Mouse (Mus musculus) splenic B cell, adult 2 months (primary cell): ENCODE data around the gene Rpl28.
A peak's percentile ranks its signal among the peaks of the same experiment; 100 is the strongest.
"Not testable (repeated sequence)": the region's sequence is repeated elsewhere in the genome, so short reads cannot be mapped to it uniquely, and the experiment has no call there.

Experiments used
- DNase-seq: peaks from one replicate; pipeline ENCODE4 v3.0.0-alpha.2; 2011; ENCODE audit warnings: low read depth, low spot score
- H3K27me3 ChIP-seq: 2 replicates; pipeline ENCODE4 v1.6.1; 2012; ENCODE audit warnings: mild to moderate bottlenecking, low read length, moderate library complexity, mixed read lengths; ENCODE audit not compliant: control insufficient read depth, poor library complexity, insufficient read depth, severe bottlenecking
- H3K36me3 ChIP-seq: 2 replicates; pipeline ENCODE4 v1.6.1; 2012; ENCODE audit warnings: mild to moderate bottlenecking, low read length, moderate library complexity, mixed read lengths; ENCODE audit not compliant: control insufficient read depth, poor library complexity, insufficient read depth, severe bottlenecking

Rpl28 gene

GRCm38 (mm10) chr7:4806716-4807115 is 14.0 kb downstream of the Rpl28 start:
- DNase-seq = peak; percentile 80
- H3K36me3 ChIP-seq = peaks cover 13% of the 10 kb centered on the region
- no peaks in the 10 kb centered on the region for H3K27me3 ChIP-seq

- peaks cover 11% of the 10 kb centered on the region for H3K36me3 ChIP-seq
- H3K27me3 ChIP-seq, DNase-seq: not testable (repeated sequence)
These were observed 18.5 kb downstream of the Rpl28 start for GRCm38 (mm10) chr7:4811131-4811530.

- no peaks in the 10 kb centered on the region for H3K27me3 ChIP-seq
- peak; percentile 51 for DNase-seq
- H3K36me3 ChIP-seq = peaks cover 11% of the 10 kb centered on the region
These were observed 19.2 kb downstream of the Rpl28 start for GRCm38 (mm10) chr7:4811842-4812302.

- Histone ChIP-seq H3K36me3 (peaks cover 8% of the 10 kb centered on the region), H3K27me3 (no peaks in the 10 kb centered on the region)
- DNase-seq = peak; percentile 99
These were observed 19.8 kb downstream of the Rpl28 start, which contains the start of gene Ube2s for GRCm38 (mm10) chr7:4812303-4813104. Gene Ube2s (minus strand): TSS chr7:4812590.

- peaks cover 6% of the 10 kb centered on the region; the same call in 1 of the 2 replicates for H3K36me3 ChIP-seq
- H3K27me3 ChIP-seq = no peaks in the 10 kb centered on the region
- DNase-seq = no peak
These were observed 20.6 kb downstream of the Rpl28 start for GRCm38 (mm10) chr7:4813105-4813791.

GRCm38 (mm10) chr7:4816559-4816958 is 23.9 kb downstream of the Rpl28 start:
- no peak for DNase-seq
- Histone ChIP-seq H3K27me3 (no peaks in the 10 kb centered on the region), H3K36me3 (no peaks in the 10 kb centered on the region)

- not testable (repeated sequence) for H3K36me3 ChIP-seq, DNase-seq, H3K27me3 ChIP-seq
These were observed 28.3 kb downstream of the Rpl28 start for GRCm38 (mm10) chr7:4820925-4821324.

- no peak for DNase-seq
These were observed 29.0 kb downstream of the Rpl28 start for GRCm38 (mm10) chr7:4821690-4822089.

GRCm38 (mm10) chr7:4822162-4822907 is 29.7 kb downstream of the Rpl28 start:
- no peak for DNase-seq
- no peaks in the 10 kb centered on the region for H3K27me3 ChIP-seq
- no peaks in the 10 kb centered on the region for H3K36me3 ChIP-seq

More at GRCm38 (mm10) chr7:4821690-4822089, 29.0 kb downstream of the Rpl28 start:
- Histone ChIP-seq H3K27me3 (no peaks in the 10 kb centered on the region), H3K36me3 (no peaks in the 10 kb centered on the region)

GRCm38 (mm10) chr7:4825365-4825764 is 32.7 kb downstream of the Rpl28 start:
- Histone ChIP-seq H3K27me3 (no peaks in the 10 kb centered on the region), H3K36me3 (no peaks in the 10 kb centered on the region)
- no peak for DNase-seq

- Histone ChIP-seq H3K36me3 (no peaks in the 10 kb centered on the region), H3K27me3 (no peaks in the 10 kb centered on the region)
- no peak for DNase-seq
These were observed 37.8 kb downstream of the Rpl28 start for GRCm38 (mm10) chr7:4830476-4830875.

GRCm38 (mm10) chr7:4835631-4836327 is 43.1 kb downstream of the Rpl28 start:
- no peak for DNase-seq
- Histone ChIP-seq H3K27me3 (peaks cover 2% of the 10 kb centered on the region; the same call in 1 of the 2 replicates), H3K36me3 (no peaks in the 10 kb centered on the region)

- DNase-seq = peak; percentile 73
- Histone ChIP-seq H3K36me3 (no peaks in the 10 kb centered on the region), H3K27me3 (peaks cover 2% of the 10 kb centered on the region; the same call in 1 of the 2 replicates)
These were observed 43.7 kb downstream of the Rpl28 start for GRCm38 (mm10) chr7:4836351-4836792.

- H3K27me3 ChIP-seq = peaks cover 2% of the 10 kb centered on the region; the same call in 1 of the 2 replicates
- DNase-seq = no peak
- H3K36me3 ChIP-seq = no peaks in the 10 kb centered on the region
These were observed 45.0 kb downstream of the Rpl28 start for GRCm38 (mm10) chr7:4837639-4838038.
